Comparison of ENCODE assay signal across 9 mouse cellular contexts in the genomic region with DNA sequence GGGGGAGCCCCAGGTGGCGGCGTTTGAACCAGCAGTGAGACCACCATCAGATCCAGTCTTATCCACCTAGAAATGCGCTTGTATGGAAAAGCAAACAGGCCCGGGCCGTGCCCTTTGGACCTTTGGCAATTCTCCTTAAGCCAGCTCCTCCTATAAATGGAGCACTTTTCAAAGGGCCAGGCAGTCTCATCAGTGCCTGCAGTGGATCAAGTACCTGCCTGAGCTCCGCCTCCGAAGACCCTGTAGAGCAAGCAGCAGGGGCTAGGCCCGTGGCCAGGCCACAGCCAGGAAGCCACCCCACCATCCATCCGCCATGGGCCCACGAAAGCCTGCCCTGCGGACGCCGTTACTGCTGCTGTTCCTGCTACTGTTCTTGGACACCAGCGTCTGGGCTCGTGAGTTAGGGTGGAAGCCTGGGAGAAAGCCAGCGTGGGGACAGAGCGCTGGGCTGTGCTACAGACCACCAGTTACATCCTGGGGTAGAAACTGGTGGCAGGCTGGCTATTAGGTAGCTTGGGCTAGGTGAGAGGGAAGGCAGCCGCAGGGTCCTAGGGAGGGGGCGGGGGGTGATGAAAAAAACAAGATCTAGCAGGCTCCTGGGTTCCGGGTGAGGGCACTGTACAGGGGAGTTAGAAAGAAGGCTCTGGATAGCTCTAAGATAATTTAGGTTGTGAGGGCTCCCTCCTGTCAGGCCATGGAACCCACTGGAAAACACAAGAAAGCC. TPM values are rescaled to one million over a fixed set of nuclear protein-coding genes. Genes with fewer than 3 reads are reported as not detected.
DNase-seq lines count a peak whose midpoint lies in the region; ATAC-seq and TF ChIP-seq lines count a peak whose summit lies in the region.
"Had no signal": no experiment of that assay in that cellular context is flagged by ENCODE, and none has a peak within 500 bp of the region (broad histone marks: within the 10 kb centered on the region; RNA-seq: fewer than 3 reads in every experiment).

A gene (plus strand): TSS at position 183 of the 724 bp plus-strand sequence.

- no peak within 1 kb of the TSS for H3K4me2 ChIP-seq in forebrain, embryonic 14.5 days (ENCODE audit: low read length)
- H3K4me2 ChIP-seq in midbrain, postnatal 0 days (ENCODE audit: low read depth, low read length, poor library complexity, severe bottlenecking), result peak within 1 kb of the TSS; percentile 12; the same call in 1 of the 2 replicates
- H3K4me2 ChIP-seq: embryonic facial prominence, embryonic 15.5 days had no signal

- peaks cover 4% of the 10 kb centered on the region; the same call in 1 of the 2 replicates for H3K4me1 ChIP-seq in forebrain, embryonic 14.5 days (ENCODE audit: control insufficient read depth, insufficient read depth, low read length)
- H3K4me1 ChIP-seq in forebrain, embryonic 10.5 days, result peaks cover 4% of the 10 kb centered on the region; the same call in 1 of the 2 replicates
- no peaks in the 10 kb centered on the region for H3K4me1 ChIP-seq in midbrain, postnatal 0 days (ENCODE audit: insufficient read depth, low read length)
- H3K4me1 ChIP-seq: embryonic facial prominence, embryonic 15.5 days had no signal

- no peaks in the 10 kb centered on the region for H3K9me3 ChIP-seq in forebrain, embryonic 14.5 days (replicated peaks; ENCODE audit: control insufficient read depth, low read length)
- no peaks in the 10 kb centered on the region for H3K9me3 ChIP-seq in forebrain, embryonic 10.5 days
- H3K9me3 ChIP-seq in midbrain, postnatal 0 days (ENCODE audit: low read length), result no peaks in the 10 kb centered on the region
- H3K9me3 ChIP-seq: embryonic facial prominence, embryonic 15.5 days had no signal

- 87% methylated on average over 20 of the region's 20 CpGs for WGBS in forebrain, embryonic 14.5 days
- WGBS in forebrain, embryonic 10.5 days, result 85% methylated on average over 20 of the region's 20 CpGs
- 90% methylated on average over 20 of the region's 20 CpGs for WGBS in midbrain, postnatal 0 days

- H3K4me3 ChIP-seq in forebrain, embryonic 14.5 days (ENCODE audit: low read depth, low read length), result no peak within 1 kb of the TSS
- H3K4me3 ChIP-seq in forebrain, embryonic 10.5 days, result no peak within 1 kb of the TSS
- H3K4me3 ChIP-seq in midbrain, postnatal 0 days (ENCODE audit: low read depth, low read length), result no peak within 1 kb of the TSS
- H3K4me3 ChIP-seq: embryonic facial prominence, embryonic 15.5 days had no signal

- H3K27ac ChIP-seq in forebrain, embryonic 14.5 days (ENCODE audit: low read depth, low read length), result no peak within 1 kb of the TSS
- H3K27ac ChIP-seq in forebrain, embryonic 10.5 days, result no peak within 1 kb of the TSS
- no peak within 1 kb of the TSS for H3K27ac ChIP-seq in midbrain, postnatal 0 days (ENCODE audit: low read depth, low read length)
- H3K27ac ChIP-seq: embryonic facial prominence, embryonic 15.5 days had no signal

- no peak for TF ChIP-seq CTCF in midbrain, postnatal 0 days (IDR thresholded peaks at IDR 0.05)

- H3K27me3 ChIP-seq in forebrain, embryonic 14.5 days (replicated peaks; ENCODE audit: control insufficient read depth, insufficient read depth, low read length), result no peaks in the 10 kb centered on the region
- no peaks in the 10 kb centered on the region for H3K27me3 ChIP-seq in forebrain, embryonic 10.5 days (ENCODE audit: poor library complexity, severe bottlenecking)
- no peaks in the 10 kb centered on the region for H3K27me3 ChIP-seq in midbrain, postnatal 0 days (ENCODE audit: insufficient read depth, low read length)

- no peak within 1 kb of the TSS for H3K9ac ChIP-seq in forebrain, embryonic 14.5 days (ENCODE audit: low read length)
- H3K9ac ChIP-seq in midbrain, postnatal 0 days (replicated peaks; ENCODE audit: low read length, poor library complexity, severe bottlenecking), result no peak within 1 kb of the TSS
- H3K9ac ChIP-seq: embryonic facial prominence, embryonic 15.5 days had no signal

- DNase-seq in forebrain, embryonic 14.5 days (ENCODE audit: low spot score), result no peak
- no peak for DNase-seq in forebrain, embryonic 10.5 days (ENCODE audit: extremely low spot score, low spot score)
- peak; percentile 3 for DNase-seq in WW6 (ENCODE audit: low read depth, low spot score)
- DNase-seq in kidney, postnatal 10 days, result peak; percentile 34
- no peak for DNase-seq in midbrain, postnatal 0 days (ENCODE audit: low spot score)
- no peak for DNase-seq in lung, postnatal 14 days
- DNase-seq in spleen, postnatal 10 days (ENCODE audit: low spot score in 2 of 2), result no peak
- DNase-seq in embryo, embryonic 10.5 days (ENCODE audit: low spot score), result no peak

- peak; percentile 13; the same call in 1 of the 2 replicates for ATAC-seq in forebrain, embryonic 14.5 days
- no peak for ATAC-seq in midbrain, postnatal 0 days (ENCODE audit: low FRiP score)

- H3K36me3 ChIP-seq in forebrain, embryonic 14.5 days (ENCODE audit: control insufficient read depth, insufficient read depth, low read length), result no peaks in the 10 kb centered on the region
- no peaks in the 10 kb centered on the region for H3K36me3 ChIP-seq in forebrain, embryonic 10.5 days (replicated peaks)
- no peaks in the 10 kb centered on the region for H3K36me3 ChIP-seq in midbrain, postnatal 0 days (ENCODE audit: insufficient read depth, low read length)
- H3K36me3 ChIP-seq: embryonic facial prominence, embryonic 15.5 days had no signal

RNA-seq across cellular contexts. Expression of the gene that starts here (rescaled TPM):
- 0.05 and 0.20 TPM in 2 replicates for polyA plus RNA-seq in forebrain, embryonic 14.5 days (2014; fragmentation: Nextera tagmentation; extraction: Ambion mirVana)
- polyA plus RNA-seq in forebrain, embryonic 10.5 days (2016; fragmentation: Nextera tagmentation; extraction: Ambion mirVana), result 0.06 and 0.09 TPM in 2 replicates
- total RNA-seq in midbrain, postnatal 0 days (2014; rRNA removed), result 0.05 TPM in 2 replicates
- polyA plus RNA-seq in midbrain, postnatal 0 days (2015; fragmentation: Nextera tagmentation; extraction: Ambion mirVana), result not detected in 2 replicates

Comparison
In these comparisons a context has a peak if more than half of its experiments do, and no peak if none do; other contexts are left out.
1. Peak in ATAC-seq in forebrain, embryonic 14.5 days; RNA of the gene not detected or under 1 TPM.
2. DNase-seq: peak in WW6 (single experiment) and kidney, postnatal 10 days (single experiment); none in forebrain, embryonic 14.5 days (single experiment), forebrain, embryonic 10.5 days (single experiment), midbrain, postnatal 0 days (single experiment), lung, postnatal 14 days (single experiment), spleen, postnatal 10 days (0 of 2) and embryo, embryonic 10.5 days (single experiment).